Mouse (Mus musculus) embryonic facial prominence, embryonic 11.5 days (tissue): ENCODE measurements around the gene Fmod. TPM values are rescaled to one million over a fixed set of nuclear protein-coding genes. Genes with fewer than 3 reads are reported as not detected.

Experiments
- ATAC-seq: fragments of 200-750 bp; cut with Nextera tagmentation; replicated peaks from 2 replicates; pipeline ENCODE4 v1.8.0; 2017; ENCODE audit warnings: low read depth; ENCODE audit not compliant: insufficient number of reproducible peaks, low FRiP score, low TSS enrichment
- DNase-seq: peaks from one replicate; pipeline ENCODE4 v3.0.0-alpha.2; 2015; ENCODE audit warnings: low spot score
- H3K27ac ChIP-seq: fragments of 300-500 bp; sonication (generic); replicated peaks from 2 replicates; pipeline ENCODE4 v1.5.1; 2014; ENCODE audit warnings: mild to moderate bottlenecking, low read depth, low read length, control low read depth
- H3K27me3 ChIP-seq: fragments of 300-500 bp; sonication (generic); 2 replicates; pipeline ENCODE4 v1.6.1; 2014; ENCODE audit warnings: mild to moderate bottlenecking, low read length, moderate library complexity, mixed read lengths; ENCODE audit not compliant: control insufficient read depth, insufficient read depth
- H3K36me3 ChIP-seq: fragments of 300-500 bp; sonication (generic); replicated peaks from 2 replicates; pipeline ENCODE4 v1.6.1; 2014; ENCODE audit warnings: low read depth, mild to moderate bottlenecking, low read length, moderate library complexity, mixed read lengths; ENCODE audit not compliant: control insufficient read depth, insufficient read depth
- H3K4me1 ChIP-seq: fragments of 300-500 bp; sonication (generic); 2 replicates; pipeline ENCODE4 v1.6.1; 2014; ENCODE audit warnings: low read length, mixed read lengths; ENCODE audit not compliant: control insufficient read depth, insufficient read depth
- H3K4me2 ChIP-seq: fragments of 300-500 bp; sonication (generic); 2 replicates; pipeline ENCODE4 v1.6.1; 2014; ENCODE audit warnings: low read depth, mild to moderate bottlenecking, control low read depth, low read length, moderate library complexity
- H3K4me3 ChIP-seq: fragments of 300-500 bp; sonication (generic); 2 replicates; pipeline ENCODE4 v1.5.1; 2014; ENCODE audit warnings: low read depth, low read length, control low read depth
- H3K9ac ChIP-seq: fragments of 300-500 bp; sonication (generic); replicated peaks from 2 replicates; pipeline ENCODE4 v1.6.1; 2014; ENCODE audit warnings: mild to moderate bottlenecking, control low read depth, low read length
- H3K9me3 ChIP-seq: fragments of 300-500 bp; sonication (generic); replicated peaks from 2 replicates; pipeline ENCODE4 v1.6.1; 2016; ENCODE audit warnings: mild to moderate bottlenecking, low read length, inconsistent platforms, mixed read lengths; ENCODE audit not compliant: control insufficient read depth
- WGBS: fragments of 180-500 bp; shearing (Covaris S2); extraction: QIAGEN DNeasy Blood & Tissue Kit; methylation state at CpG from one replicate; pipeline ENCODE4 v1.1.7; 2014; 5-methylcytosine and 5-hydroxymethylcytosine counted together
- polyA plus RNA-seq: library from polyadenylated mRNA; unstranded; fragments of >200 nt; fragmentation: Nextera tagmentation; extraction: Ambion mirVana; gene quantifications from 2 replicates; pipeline ENCODE4 v1.2.1, GENCODE M21; 2014

The Fmod gene
- polyA plus RNA-seq, 1 experiment from 2014 or later: 2.4 TPM

DNA sequence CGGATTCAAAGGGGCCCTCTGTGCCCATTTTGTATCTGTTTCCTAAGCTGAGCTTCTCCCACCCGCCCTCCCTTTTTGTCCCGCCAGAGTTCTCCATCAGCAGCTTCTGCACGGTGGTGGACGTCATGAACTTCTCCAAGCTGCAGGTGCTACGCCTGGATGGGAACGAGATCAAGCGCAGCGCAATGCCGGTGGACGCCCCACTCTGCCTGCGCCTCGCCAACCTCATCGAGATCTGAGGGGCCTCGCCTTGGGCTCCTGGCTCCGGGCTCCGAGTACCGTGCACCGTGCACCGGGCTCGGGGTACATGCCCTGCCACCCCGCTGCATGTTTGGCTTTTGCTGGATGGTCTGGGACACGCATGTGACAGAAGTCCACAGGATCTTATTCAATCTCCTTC lies 9.3 kb downstream of the Fmod start:
- ATAC-seq: 0 out of 2 replicates have a peak, but pooled peaks have one; percentile 25
- DNase-seq: no peak
- Histone ChIP-seq H3K4me2 (peak overlapping the region; percentile 38), H3K9me3 (no peaks in the 10 kb centered on the region), H3K36me3 (no peaks in the 10 kb centered on the region), H3K27me3 (no peaks in the 10 kb centered on the region; the same call in 1 of the 2 replicates), H3K27ac (no peak overlapping the region), H3K4me1 (no peaks in the 10 kb centered on the region; the same call in 1 of the 2 replicates), H3K4me3 (peak overlapping the region; percentile 14; the same call in 1 of the 2 replicates), H3K9ac (peak overlapping the region; percentile 43; the same call in 1 of the 2 replicates)
- 34% methylated on average over 22 of the region's 23 CpGs for WGBS

DNA sequence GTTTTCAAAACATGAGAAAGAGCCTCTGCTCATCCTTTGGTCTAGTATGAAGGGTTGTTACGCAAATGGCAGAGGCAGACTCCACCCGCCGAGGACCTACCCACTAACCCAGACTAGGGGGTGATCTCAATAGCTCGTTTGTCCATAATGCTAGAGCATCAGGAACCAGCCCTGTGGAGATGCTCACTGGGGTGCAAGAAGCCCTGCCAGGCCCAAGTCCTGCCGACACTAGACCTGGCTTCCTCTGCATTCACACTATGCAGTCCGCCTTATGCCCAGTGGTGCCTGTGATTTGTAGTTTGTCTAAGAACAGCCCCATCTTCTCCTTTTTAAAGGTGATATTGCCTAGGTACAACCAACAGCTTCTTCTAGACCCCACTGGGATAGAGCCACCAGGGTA lies 10.4 kb downstream of the Fmod start:
- H3K27ac ChIP-seq: no peak overlapping the region
- H3K4me2 ChIP-seq: no peak overlapping the region
- H3K9ac ChIP-seq: no peak overlapping the region
- no peaks in the 10 kb centered on the region for H3K36me3 ChIP-seq
- no peaks in the 10 kb centered on the region; the same call in 1 of the 2 replicates for H3K4me1 ChIP-seq
- ATAC-seq: no peak
- 85% methylated on average over 6 of the region's 6 CpGs for WGBS
- H3K4me3 ChIP-seq: no peak overlapping the region
- no peaks in the 10 kb centered on the region; the same call in 1 of the 2 replicates for H3K27me3 ChIP-seq
- no peaks in the 10 kb centered on the region for H3K9me3 ChIP-seq
- DNase-seq: no peak

DNA sequence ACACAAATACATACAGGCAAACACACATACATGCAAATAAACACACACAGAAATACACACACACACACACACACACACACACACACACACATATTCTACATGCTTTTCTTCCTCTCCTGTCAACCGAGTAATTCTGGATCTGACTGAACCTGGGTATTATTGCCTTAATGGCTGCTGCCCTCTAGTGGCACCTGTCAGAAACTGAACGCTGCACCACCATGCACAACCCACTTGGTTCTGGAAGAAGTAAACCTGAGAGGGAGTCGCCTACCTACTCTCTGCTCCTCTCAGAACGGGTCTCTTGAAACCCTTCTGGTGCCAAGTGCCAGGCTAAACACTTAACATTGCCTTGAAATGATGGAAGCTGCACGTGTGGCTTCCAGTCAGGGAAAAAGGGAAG lies 11.7 kb downstream of the Fmod start:
- H3K27ac ChIP-seq: no peak overlapping the region
- H3K4me3 ChIP-seq: no peak overlapping the region

DNA sequence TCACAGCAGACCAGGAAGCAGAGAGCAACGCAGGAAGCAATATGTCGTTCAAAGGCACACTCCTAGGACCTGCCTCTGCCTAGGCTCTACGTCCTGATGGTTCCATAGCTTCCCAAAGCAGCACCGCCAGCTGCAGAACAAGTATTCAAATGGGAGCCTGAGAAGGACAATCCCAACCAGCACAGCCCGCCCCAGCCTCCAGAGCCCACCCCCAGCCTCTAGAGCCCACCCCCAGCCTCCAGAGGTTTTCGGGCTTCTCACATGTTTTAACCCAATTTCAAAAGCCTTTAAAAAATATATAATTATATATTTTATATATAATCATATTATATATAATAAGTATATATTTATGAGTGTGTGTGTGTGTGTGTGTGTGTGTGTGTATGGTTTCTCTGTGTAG lies 12.5 kb downstream of the Fmod start:
- ATAC-seq (no peak), DNase-seq (no peak)
- no peak overlapping the region for H3K4me3 ChIP-seq
- 72% methylated on average over 6 of the region's 6 CpGs for WGBS
- H3K4me1 ChIP-seq: no peaks in the 10 kb centered on the region; the same call in 1 of the 2 replicates
- H3K36me3 ChIP-seq: no peaks in the 10 kb centered on the region
- H3K9me3 ChIP-seq: no peaks in the 10 kb centered on the region
- no peaks in the 10 kb centered on the region; the same call in 1 of the 2 replicates for H3K27me3 ChIP-seq
- H3K27ac ChIP-seq: no peak overlapping the region
- H3K9ac ChIP-seq: no peak overlapping the region
- H3K4me2 ChIP-seq: no peak overlapping the region

More for the DNA sequence above, 11.7 kb downstream of the Fmod start:
- ATAC-seq (peak; percentile 49; the same call in 1 of the 2 replicates), DNase-seq (peak; percentile 87)
- H3K36me3 ChIP-seq: no peaks in the 10 kb centered on the region
- no peaks in the 10 kb centered on the region; the same call in 1 of the 2 replicates for H3K27me3 ChIP-seq
- H3K4me2 ChIP-seq: no peak overlapping the region
- H3K4me1 ChIP-seq: no peaks in the 10 kb centered on the region; the same call in 1 of the 2 replicates
- H3K9me3 ChIP-seq: no peaks in the 10 kb centered on the region
- WGBS: 5% methylated on average over 5 of the region's 5 CpGs
- no peak overlapping the region for H3K9ac ChIP-seq

DNA sequence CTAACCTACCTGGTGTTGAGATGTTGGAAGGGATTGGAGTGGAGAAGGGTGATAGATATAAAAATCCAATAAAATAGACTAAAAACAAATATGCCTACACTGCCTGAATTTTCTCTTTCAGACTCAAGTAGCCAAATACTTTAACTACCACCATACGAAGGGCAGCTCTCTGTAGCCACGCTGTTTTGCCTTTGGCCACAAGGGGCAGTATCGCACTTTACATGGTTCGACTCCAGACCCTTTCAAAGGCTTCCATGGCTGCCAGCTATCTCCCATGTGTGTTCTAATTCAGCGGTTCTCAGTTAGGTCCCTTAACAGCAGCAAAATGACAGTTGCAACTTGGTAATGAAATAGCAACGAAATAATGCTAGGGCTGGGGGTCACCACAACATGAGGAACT lies 16.2 kb downstream of the Fmod start:
- WGBS: 9% methylated on average over 6 of the region's 6 CpGs
- DNase-seq (peak; percentile 92), ATAC-seq (peak; percentile 63; the same call in 1 of the 2 replicates)
- H3K4me2 ChIP-seq: no peak overlapping the region
- H3K9me3 ChIP-seq: no peaks in the 10 kb centered on the region
- H3K27me3 ChIP-seq: no peaks in the 10 kb centered on the region
- no peak overlapping the region for H3K4me3 ChIP-seq
- no peak overlapping the region for H3K9ac ChIP-seq
- no peaks in the 10 kb centered on the region; the same call in 1 of the 2 replicates for H3K4me1 ChIP-seq
- H3K27ac ChIP-seq: no peak overlapping the region
- no peaks in the 10 kb centered on the region for H3K36me3 ChIP-seq

DNA sequence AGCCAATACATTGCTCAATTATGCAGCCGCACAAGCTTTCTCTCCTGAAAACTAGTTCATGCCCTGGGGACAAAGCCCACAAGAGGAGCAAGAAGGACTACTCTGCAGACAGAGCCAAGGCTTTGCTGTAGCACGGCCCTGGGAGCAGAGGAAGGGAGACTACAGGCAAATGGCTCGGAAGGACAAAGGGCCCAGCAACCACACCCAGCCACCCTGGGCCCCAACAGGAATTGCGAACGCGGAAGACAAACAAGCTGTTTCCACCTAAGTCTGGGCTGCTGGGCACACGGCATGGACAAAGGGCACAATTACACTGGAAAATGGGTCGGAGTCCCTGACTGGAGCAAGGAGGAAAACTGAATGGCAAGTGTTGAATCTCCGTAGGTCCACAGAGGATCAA lies 18.0 kb downstream of the Fmod start:
- Histone ChIP-seq H3K27me3 (no peaks in the 10 kb centered on the region), H3K4me1 (no peaks in the 10 kb centered on the region; the same call in 1 of the 2 replicates), H3K4me3 (no peak overlapping the region), H3K9ac (no peak overlapping the region), H3K36me3 (no peaks in the 10 kb centered on the region), H3K9me3 (no peaks in the 10 kb centered on the region), H3K4me2 (no peak overlapping the region), H3K27ac (no peak overlapping the region)
- no peak for ATAC-seq
- no peak for DNase-seq
- 71% methylated on average over 9 of the region's 9 CpGs for WGBS

DNA sequence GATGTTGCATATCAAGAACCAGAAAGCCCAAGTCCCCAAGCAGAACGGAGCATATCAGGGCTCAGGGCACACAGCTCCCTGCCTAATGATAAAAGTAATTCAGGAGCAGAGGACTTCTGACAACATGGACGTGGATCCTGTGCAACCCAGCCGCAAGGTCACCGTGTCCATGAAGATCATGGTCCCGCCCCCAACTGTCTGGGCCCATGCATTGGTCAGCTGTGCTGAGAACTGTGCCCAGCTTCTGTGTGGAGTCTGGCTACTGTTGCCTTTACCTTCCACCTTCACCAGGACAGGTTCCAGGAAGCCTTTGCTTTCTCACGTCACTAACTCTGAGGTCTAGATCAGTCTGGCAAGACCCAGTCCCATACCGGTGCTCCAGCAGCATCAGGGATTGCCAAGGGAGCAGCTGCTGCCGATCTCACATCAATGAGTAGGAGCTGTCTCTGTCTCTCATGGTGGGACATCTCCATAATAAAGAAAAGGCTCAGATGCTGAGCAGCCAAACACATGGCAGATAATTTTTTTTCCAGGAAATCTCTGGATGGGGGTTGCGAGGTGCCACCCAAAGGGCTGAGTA lies 18.7 kb downstream of the Fmod start:
- Histone ChIP-seq H3K4me2 (no peak overlapping the region), H3K27ac (no peak overlapping the region), H3K27me3 (no peaks in the 10 kb centered on the region), H3K4me3 (no peak overlapping the region), H3K36me3 (no peaks in the 10 kb centered on the region), H3K9ac (no peak overlapping the region), H3K4me1 (no peaks in the 10 kb centered on the region; the same call in 1 of the 2 replicates), H3K9me3 (no peaks in the 10 kb centered on the region)
- WGBS: 87% methylated on average over 9 of the region's 9 CpGs
- no peak for DNase-seq
- no peak for ATAC-seq

DNA sequence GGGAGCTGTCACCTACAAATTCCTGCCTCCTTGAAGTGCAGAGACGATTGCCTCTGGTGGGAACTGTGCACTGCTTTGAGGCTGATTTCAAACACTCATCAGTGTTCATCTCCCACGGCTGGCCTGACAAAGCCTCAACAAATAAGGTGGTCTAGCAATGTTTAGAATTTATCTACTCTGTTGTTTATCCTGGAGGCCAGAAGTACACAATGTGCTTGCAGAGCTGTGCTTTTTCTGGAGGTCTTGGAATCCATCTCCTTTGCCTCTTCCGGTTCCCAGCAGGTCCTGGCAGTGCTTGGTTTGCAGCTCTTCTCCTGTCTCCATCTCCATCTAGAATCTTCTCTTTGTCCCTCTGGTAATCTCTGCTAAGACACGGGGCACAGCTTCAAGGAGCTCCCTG lies 19.2 kb downstream of the Fmod start:
- Histone ChIP-seq H3K27me3 (no peaks in the 10 kb centered on the region), H3K4me1 (no peaks in the 10 kb centered on the region; the same call in 1 of the 2 replicates), H3K27ac (no peak overlapping the region), H3K9me3 (no peaks in the 10 kb centered on the region), H3K4me2 (no peak overlapping the region), H3K9ac (no peak overlapping the region), H3K4me3 (no peak overlapping the region), H3K36me3 (no peaks in the 10 kb centered on the region)
- 84% methylated on average over 4 of the region's 4 CpGs for WGBS
- ATAC-seq (no peak), DNase-seq (no peak)
